Mouse (Mus musculus): ENCODE measurements around the gene Lce6a.

- TF ChIP-seq CTCF (IDR thresholded peaks at IDR 0.05), result no peak
- no peak for TF ChIP-seq EP300 (IDR thresholded peaks at IDR 0.05; ENCODE audit: insufficient read depth, low read depth, low read length)
- no peak for TF ChIP-seq POLR2A (IDR thresholded peaks at IDR 0.05; ENCODE audit: insufficient read depth, low read depth, low read length)
These were observed 42.0 kb downstream of the Lce6a start for GRCm38 (mm10) chr3:92579508-92579907.

All from heart, adult 2 months (tissue).